Mouse (Mus musculus) MEL (cell line): Measurements from ENCODE around the gene Zp3r. TPM values are rescaled to one million over a fixed set of nuclear protein-coding genes. Genes with fewer than 3 reads are reported as not detected.

Experiments used
- DNase-seq: peaks from one replicate; pipeline ENCODE4 v3.0.0; 2011; ENCODE audit warnings: low read depth, low spot score
- H3K27ac ChIP-seq: 2 replicates; pipeline ENCODE4 v1.5.1; 2012; ENCODE audit warnings: low read depth, mild to moderate bottlenecking, control low read depth, low read length, moderate library complexity; ENCODE audit not compliant: control insufficient read depth
- H3K27me3 ChIP-seq, 2 experiments: fragments of 150-350 bp in 1 of 2; sonication (generic) in 1 of 2; 2 replicates each; pipeline ENCODE4 v1.6.1; 2012; ENCODE audit warnings: low read length in 2 of 2, mild to moderate bottlenecking in 2 of 2, improper control_type of control experiment in 1 of 2, moderate library complexity in 1 of 2; ENCODE audit not compliant: insufficient read depth in 2 of 2, control insufficient read depth in 1 of 2
- H3K36me3 ChIP-seq, 2 experiments: 2 replicates each; pipeline ENCODE4 v1.6.1; 2012 to 2014; ENCODE audit warnings: low read length in 2 of 2, improper control_type of control experiment in 1 of 2, inconsistent platforms in 1 of 2, mild to moderate bottlenecking in 1 of 2; ENCODE audit not compliant: insufficient read depth in 2 of 2, control insufficient read depth in 1 of 2
- H3K4me1 ChIP-seq, 2 experiments: fragments of 150-350 bp in 1 of 2; sonication (generic) in 1 of 2; 2 replicates each; pipeline ENCODE4 v1.6.1; 2012; ENCODE audit warnings: low read length in 2 of 2, improper control_type of control experiment in 1 of 2, mild to moderate bottlenecking in 1 of 2; ENCODE audit not compliant: insufficient read depth in 2 of 2, control insufficient read depth in 1 of 2
- H3K4me3 ChIP-seq, 2 experiments: fragments of 150-350 bp in 1 of 2; sonication (generic) in 1 of 2; 2 replicates each; pipeline ENCODE4 v1.5.1; 2012; ENCODE audit warnings: low read depth in 2 of 2, low read length in 2 of 2, mild to moderate bottlenecking in 2 of 2, moderate library complexity in 2 of 2, control low read depth in 1 of 2, improper control_type of control experiment in 1 of 2; ENCODE audit not compliant: control insufficient read depth in 1 of 2, insufficient read depth in 1 of 2
- H3K79me2 ChIP-seq: 2 replicates; pipeline ENCODE4 v1.6.1; 2012; ENCODE audit warnings: mild to moderate bottlenecking, low read length, moderate library complexity; ENCODE audit not compliant: control insufficient read depth, poor library complexity, insufficient read depth
- H3K9ac ChIP-seq: 2 replicates; pipeline ENCODE4 v1.6.1; 2012; ENCODE audit warnings: low read depth, mild to moderate bottlenecking, control low read depth, low read length, moderate library complexity; ENCODE audit not compliant: control insufficient read depth, poor library complexity, severe bottlenecking
- H3K9me3 ChIP-seq: fragments of 150-350 bp; sonication (generic); replicated peaks from 2 replicates; pipeline ENCODE4 v1.6.1; 2012; ENCODE audit warnings: mild to moderate bottlenecking, low read length, improper control_type of control experiment, moderate library complexity; ENCODE audit not compliant: insufficient read depth
- BHLHE40 ChIP-seq: IDR thresholded peaks from 2 replicates; pipeline ENCODE4 v1.6.1; 2012; ENCODE audit warnings: low read depth, mild to moderate bottlenecking, inconsistent platforms, low read length, improper control_type of control experiment, borderline replicate concordance
- CTCF ChIP-seq, 3 experiments: IDR thresholded peaks in 2 of 3; conservative IDR thresholded peaks in 1 of 3; 2 replicates each; pipeline ENCODE4 v1.5.1; 2011 to 2012; ENCODE audit warnings: low read length in 3 of 3, low read depth in 2 of 3, mild to moderate bottlenecking in 2 of 3, improper control_type of control experiment in 1 of 3, inconsistent platforms in 1 of 3, mixed read lengths in 1 of 3, moderate library complexity in 1 of 3; ENCODE audit not compliant: control insufficient read depth in 1 of 3, insufficient read depth in 1 of 3, poor library complexity in 1 of 3, severe bottlenecking in 1 of 3
- E2F4 ChIP-seq: IDR thresholded peaks from 2 replicates; pipeline ENCODE4 v1.6.1; 2011; ENCODE audit warnings: low read depth, low read length, improper control_type of control experiment, borderline replicate concordance
- ELF1 ChIP-seq: IDR thresholded peaks from 2 replicates; pipeline ENCODE4 v1.6.1; 2014; ENCODE audit warnings: low read depth, mild to moderate bottlenecking, inconsistent platforms, low read length, improper control_type of control experiment, moderate library complexity
- EP300 ChIP-seq, 2 experiments: IDR thresholded peaks; 2 replicates each; pipeline ENCODE4 v1.6.1; 2011; ENCODE audit warnings: improper control_type of control experiment in 2 of 2, low read length in 2 of 2, low read depth in 1 of 2, mild to moderate bottlenecking in 1 of 2
- ETS1 ChIP-seq: IDR thresholded peaks from 2 replicates; pipeline ENCODE4 v1.6.1; 2012; ENCODE audit warnings: low read depth, mild to moderate bottlenecking, inconsistent platforms, low read length, improper control_type of control experiment, moderate library complexity
- GABPA ChIP-seq: IDR thresholded peaks from 2 replicates; pipeline ENCODE4 v1.6.1; 2012; ENCODE audit warnings: low read depth, mild to moderate bottlenecking, inconsistent platforms, low read length, improper control_type of control experiment, moderate library complexity
- HCFC1 ChIP-seq: IDR thresholded peaks from 2 replicates; pipeline ENCODE4 v1.6.1; 2012; ENCODE audit warnings: low read depth, mild to moderate bottlenecking, inconsistent platforms, low read length, improper control_type of control experiment, moderate library complexity
- MAZ ChIP-seq: IDR thresholded peaks from 2 replicates; pipeline ENCODE4 v1.6.1; 2012; ENCODE audit warnings: low read depth, mild to moderate bottlenecking, inconsistent platforms, low read length, improper control_type of control experiment
- MXI1 ChIP-seq: IDR thresholded peaks from 2 replicates; pipeline ENCODE4 v1.6.1; 2011; ENCODE audit warnings: mild to moderate bottlenecking, low read depth, low read length, improper control_type of control experiment
- MYC ChIP-seq: IDR thresholded peaks from 2 replicates; pipeline ENCODE4 v1.6.1; 2011; ENCODE audit warnings: low read depth, mild to moderate bottlenecking, low read length, improper control_type of control experiment, moderate library complexity
- NRF1 ChIP-seq: IDR thresholded peaks from 2 replicates; pipeline ENCODE4 v1.6.1; 2014; ENCODE audit warnings: low read depth, mild to moderate bottlenecking, inconsistent platforms, low read length, improper control_type of control experiment, moderate library complexity; ENCODE audit not compliant: poor library complexity, insufficient read depth, severe bottlenecking
- POLR2A ChIP-seq, 2 experiments: IDR thresholded peaks; 2 replicates each; pipeline ENCODE4 v1.6.1; 2011 to 2012; ENCODE audit warnings: low read length in 2 of 2, mild to moderate bottlenecking in 2 of 2, control low read depth in 1 of 2, improper control_type of control experiment in 1 of 2, low read depth in 1 of 2, moderate library complexity in 1 of 2; ENCODE audit not compliant: control insufficient read depth in 1 of 2, insufficient read depth in 1 of 2, poor library complexity in 1 of 2
- POLR2AphosphoS2 ChIP-seq: IDR thresholded peaks from 2 replicates; pipeline ENCODE4 v1.6.1; 2011; ENCODE audit warnings: low read length, improper control_type of control experiment
- POLR2AphosphoS5 ChIP-seq: IDR thresholded peaks from 2 replicates; pipeline ENCODE4 v1.6.1; 2012; ENCODE audit warnings: low read depth, borderline replicate concordance, mild to moderate bottlenecking, inconsistent platforms, low read length, moderate library complexity, mixed read lengths
- RAD21 ChIP-seq: IDR thresholded peaks from 2 replicates; pipeline ENCODE4 v1.6.1; 2011; ENCODE audit warnings: mild to moderate bottlenecking, low read depth, low read length, improper control_type of control experiment
- SIN3A ChIP-seq: IDR thresholded peaks from 2 replicates; pipeline ENCODE4 v1.6.1; 2012; ENCODE audit warnings: low read length, improper control_type of control experiment, inconsistent platforms
- SMC3 ChIP-seq: IDR thresholded peaks from 2 replicates; pipeline ENCODE4 v1.6.1; 2011; ENCODE audit warnings: low read depth, low read length, improper control_type of control experiment
- TAL1 ChIP-seq: IDR thresholded peaks from 2 replicates; pipeline ENCODE4 v1.6.1; 2012; ENCODE audit warnings: mild to moderate bottlenecking, inconsistent platforms, low read length, moderate library complexity, mixed read lengths
- USF1 ChIP-seq: IDR thresholded peaks from 2 replicates; pipeline ENCODE4 v1.6.1; 2014; ENCODE audit warnings: low read depth, mild to moderate bottlenecking, inconsistent platforms, low read length, improper control_type of control experiment, moderate library complexity
- ZC3H11A ChIP-seq: IDR thresholded peaks from 2 replicates; pipeline ENCODE4 v1.6.1; 2012; ENCODE audit warnings: low read depth, mild to moderate bottlenecking, inconsistent platforms, low read length, improper control_type of control experiment
- ZKSCAN1 ChIP-seq: IDR thresholded peaks from 2 replicates; pipeline ENCODE4 v1.6.1; 2012; ENCODE audit warnings: low read depth, mild to moderate bottlenecking, inconsistent platforms, low read length, improper control_type of control experiment, moderate library complexity
- polyA plus RNA-seq, 2 experiments: library from polyadenylated mRNA; stranded (reverse) in 1 of 2; unstranded in 1 of 2; fragments of >175 nt in 1 of 2; fragments of >200 nt in 1 of 2; gene quantifications; 2 replicates each; pipeline versions ENCODE4 v1.2.1 to v1.2.4; 2012; ENCODE audit warnings: low replicate concordance in 2 of 2, low read depth in 1 of 2; ENCODE audit not compliant: insufficient read length in 2 of 2, insufficient read depth in 1 of 2, missing spikeins in 1 of 2
- total RNA-seq: library from RNA; depleted of rRNA; stranded (reverse); fragments of 300-350 nt; gene quantifications from 2 replicates; pipeline ENCODE4 v1.2.3, GENCODE M21; 2012; rRNA removed

The Zp3r gene
- total and polyA plus RNA-seq, 3 experiments: not detected

- Histone ChIP-seq H3K79me2 (no peaks in the 10 kb centered on the region), H3K27me3 (no peaks in the 10 kb centered on the region; a peak in 1 of 4 replicates), H3K9ac (peak overlapping the region; percentile 64), H3K4me1 (peaks cover 10% of the 10 kb centered on the region in 2 experiments), H3K36me3 (peaks cover 0 to 5% of the 10 kb centered on the region in 2 experiments; a peak in 2 of 4 replicates), H3K4me3 (peak overlapping the region; percentile 76 to 85)
- peak; percentile 82 for DNase-seq
- TF ChIP-seq NRF1: no peak
- peak; percentile 63; the same call in 1 of the 2 replicates for TF ChIP-seq MXI1
- no peak for TF ChIP-seq TAL1
- no peak for TF ChIP-seq ETS1
- TF ChIP-seq POLR2A (IDR thresholded peaks at IDR 0.05; ENCODE audit: control insufficient read depth in 1 of 2, insufficient read depth in 1 of 2, low read depth in 1 of 2, low read length in 2 of 2, poor library complexity in 1 of 2): no peak
- peak; percentile 58 to 87 (median 71) for TF ChIP-seq CTCF (IDR thresholded peaks at IDR 0.05 in 2 of 3, conservative IDR thresholded peaks at IDR 0.05 in 1 of 3; ENCODE audit: control insufficient read depth in 1 of 3, insufficient read depth in 1 of 3, low read depth in 2 of 3, low read length in 3 of 3, poor library complexity in 1 of 3, severe bottlenecking in 1 of 3)
- TF ChIP-seq GABPA: no peak
- TF ChIP-seq E2F4: no peak
- TF ChIP-seq POLR2AphosphoS5: no peak
- TF ChIP-seq ZKSCAN1: no peak
- no peak for TF ChIP-seq SIN3A
- TF ChIP-seq RAD21: peak; percentile 77
- no peak for TF ChIP-seq USF1
- no peak for TF ChIP-seq ELF1
- 0 out of 2 replicates have a peak, but pooled peaks have one; percentile 33 for TF ChIP-seq MAZ
- TF ChIP-seq EP300 (IDR thresholded peaks at IDR 0.05; ENCODE audit: low read depth in 1 of 2, low read length in 2 of 2): no peak
- TF ChIP-seq HCFC1: no peak
- no peak for TF ChIP-seq BHLHE40
- TF ChIP-seq MYC: 0 out of 2 replicates have a peak, but pooled peaks have one; percentile 15
- no peak for TF ChIP-seq POLR2AphosphoS2
- TF ChIP-seq ZC3H11A: peak; percentile 67
- TF ChIP-seq SMC3: peak; percentile 53
- TF ChIP-seq, all 39 proteins: peak for 7
- Histone ChIP-seq H3K9me3 (no peaks in the 10 kb centered on the region), H3K27ac (peak overlapping the region; percentile 32)
These were observed 81.6 kb downstream of the Zp3r start for GRCm38 (mm10) chr1:130547674-130548429.

Other genes with a start within 250 kb of the Zp3r start
- not detected in 2 replicates for gene Cd55b, start 206.6 kb downstream of the Zp3r start, total RNA-seq
- not detected for gene Cd55b, start 206.6 kb downstream of the Zp3r start, polyA plus RNA-seq
- gene Cd55, start 166.9 kb downstream of the Zp3r start, total RNA-seq: 18.3 and 20.2 TPM in 2 replicates
- 10 to 100 TPM in 1 of 2 experiments, not detected in 1; 12.8 TPM for gene Cd55, start 166.9 kb downstream of the Zp3r start, polyA plus RNA-seq
- gene C4bp, start 32.0 kb upstream of the Zp3r start, total RNA-seq: not detected in 2 replicates
- gene C4bp, start 32.0 kb upstream of the Zp3r start, polyA plus RNA-seq: not detected
- gene Gm29427, start 86.2 kb upstream of the Zp3r start, total RNA-seq: not detected in 2 replicates
- gene Gm29427, start 86.2 kb upstream of the Zp3r start, polyA plus RNA-seq: not detected
- 7.1 and 8.6 TPM in 2 replicates for gene Yod1, start 87.7 kb upstream of the Zp3r start, total RNA-seq
- gene Yod1, start 87.7 kb upstream of the Zp3r start, polyA plus RNA-seq: 1 to 10 TPM in 1 of 2 experiments, not detected in 1; 6.1 TPM
- 11.3 and 13.6 TPM in 2 replicates for gene Pfkfb2, start 99.6 kb upstream of the Zp3r start, total RNA-seq
- 10 to 100 TPM in 1 of 2 experiments, not detected in 1; 13.9 TPM for gene Pfkfb2, start 99.6 kb upstream of the Zp3r start, polyA plus RNA-seq
- gene AA986860, start 102.4 kb upstream of the Zp3r start, total RNA-seq: 0.31 and 0.39 TPM in 2 replicates
- under 1 TPM in 1 of 2 experiments, not detected in 1; 0.58 TPM for gene AA986860, start 102.4 kb upstream of the Zp3r start, polyA plus RNA-seq
- not detected in 2 replicates for gene Fcamr, start 171.3 kb upstream of the Zp3r start, total RNA-seq
- not detected for gene Fcamr, start 171.3 kb upstream of the Zp3r start, polyA plus RNA-seq
- not detected in 2 replicates for gene Pigr, start 197.1 kb upstream of the Zp3r start, total RNA-seq
- gene Pigr, start 197.1 kb upstream of the Zp3r start, polyA plus RNA-seq: not detected
- gene Fcmr, start 236.0 kb upstream of the Zp3r start, total RNA-seq: not detected in 2 replicates
- gene Fcmr, start 236.0 kb upstream of the Zp3r start, polyA plus RNA-seq: not detected